Mouse (Mus musculus): ENCODE measurements around the gene Cox11. TPM values are rescaled to one million over a fixed set of nuclear protein-coding genes. Genes with fewer than 3 reads are reported as not detected.

Cox11 gene
- polyA plus RNA-seq, 1 experiment from 2014 or later = 37.0 TPM

- no peak overlapping the region for H3K9ac ChIP-seq
- H3K4me1 ChIP-seq = peaks cover 3% of the 10 kb centered on the region; the same call in 1 of the 2 replicates
- H3K36me3 ChIP-seq = no peaks in the 10 kb centered on the region
- no peak overlapping the region for H3K27ac ChIP-seq
- no peak overlapping the region for H3K4me2 ChIP-seq
- no peaks in the 10 kb centered on the region for H3K9me3 ChIP-seq
- 76% methylated on average over 2 of the region's 2 CpGs for WGBS
- no peaks in the 10 kb centered on the region for H3K27me3 ChIP-seq (replicated peaks)
- ATAC-seq (ENCODE audit: insufficient read depth, low FRiP score, low read depth) = no peak
- no peak overlapping the region for H3K4me3 ChIP-seq (replicated peaks)
Measured at GRCm38 (mm10) chr11:90632480-90632879, 5.5 kb upstream of the Cox11 start.

- H3K4me3 ChIP-seq (replicated peaks) = no peak overlapping the region
- WGBS = 93% methylated on average over 3 of the region's 3 CpGs
- H3K36me3 ChIP-seq = no peaks in the 10 kb centered on the region
- H3K27me3 ChIP-seq (replicated peaks) = no peaks in the 10 kb centered on the region
- no peak overlapping the region for H3K4me2 ChIP-seq
- peaks cover 5% of the 10 kb centered on the region; the same call in 1 of the 2 replicates for H3K4me1 ChIP-seq
- no peak overlapping the region for H3K27ac ChIP-seq
- no peaks in the 10 kb centered on the region for H3K9me3 ChIP-seq
- no peak overlapping the region for H3K9ac ChIP-seq
- no peak for ATAC-seq (ENCODE audit: insufficient read depth, low FRiP score, low read depth)
Measured at GRCm38 (mm10) chr11:90634661-90635060, 3.3 kb upstream of the Cox11 start.

DNA sequence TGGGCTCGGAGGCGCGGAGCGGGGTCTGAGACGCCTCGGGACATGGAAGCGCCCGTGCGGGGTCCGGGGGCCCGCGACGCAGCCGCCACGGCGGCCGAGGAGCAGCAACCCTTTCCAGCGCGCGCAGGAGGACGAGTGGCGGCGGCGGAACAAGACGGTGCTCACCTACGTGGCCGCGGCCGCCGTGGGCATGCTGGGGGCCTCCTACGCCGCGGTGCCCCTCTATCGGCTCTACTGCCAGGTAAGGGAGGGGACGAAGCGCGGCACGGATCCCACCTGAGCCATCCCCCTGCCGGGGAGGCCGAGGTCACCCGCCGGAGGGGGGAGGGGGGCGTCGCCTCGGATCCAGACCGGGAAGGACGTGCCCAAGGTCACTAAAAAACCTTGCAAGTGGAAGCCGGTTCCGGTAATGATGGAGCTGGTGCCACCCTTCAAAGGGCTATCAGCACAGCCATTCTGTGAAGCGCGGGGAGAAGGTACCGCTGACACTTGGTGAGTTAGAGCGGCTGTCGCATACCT is 398 bp downstream of the Cox11 start:
- H3K4me1 ChIP-seq = peaks cover 8% of the 10 kb centered on the region; the same call in 1 of the 2 replicates
- H3K36me3 ChIP-seq = peaks cover 6% of the 10 kb centered on the region
- peak overlapping the region; percentile 98 for H3K4me3 ChIP-seq (replicated peaks)
- H3K4me2 ChIP-seq = peak overlapping the region; percentile 66
- H3K27ac ChIP-seq = peak overlapping the region; percentile 94
- peak; percentile 64 for ATAC-seq (ENCODE audit: insufficient read depth, low FRiP score, low read depth)
- H3K27me3 ChIP-seq (replicated peaks) = no peaks in the 10 kb centered on the region
- peak overlapping the region; percentile 86 for H3K9ac ChIP-seq
- under 1% methylated on average over 53 of the region's 54 CpGs for WGBS
- no peaks in the 10 kb centered on the region for H3K9me3 ChIP-seq

- ATAC-seq (ENCODE audit: insufficient read depth, low FRiP score, low read depth) = no peak
- H3K36me3 ChIP-seq = peaks cover 33% of the 10 kb centered on the region
Measured at GRCm38 (mm10) chr11:90649777-90650176, 11.8 kb downstream of the Cox11 start.

DNA sequence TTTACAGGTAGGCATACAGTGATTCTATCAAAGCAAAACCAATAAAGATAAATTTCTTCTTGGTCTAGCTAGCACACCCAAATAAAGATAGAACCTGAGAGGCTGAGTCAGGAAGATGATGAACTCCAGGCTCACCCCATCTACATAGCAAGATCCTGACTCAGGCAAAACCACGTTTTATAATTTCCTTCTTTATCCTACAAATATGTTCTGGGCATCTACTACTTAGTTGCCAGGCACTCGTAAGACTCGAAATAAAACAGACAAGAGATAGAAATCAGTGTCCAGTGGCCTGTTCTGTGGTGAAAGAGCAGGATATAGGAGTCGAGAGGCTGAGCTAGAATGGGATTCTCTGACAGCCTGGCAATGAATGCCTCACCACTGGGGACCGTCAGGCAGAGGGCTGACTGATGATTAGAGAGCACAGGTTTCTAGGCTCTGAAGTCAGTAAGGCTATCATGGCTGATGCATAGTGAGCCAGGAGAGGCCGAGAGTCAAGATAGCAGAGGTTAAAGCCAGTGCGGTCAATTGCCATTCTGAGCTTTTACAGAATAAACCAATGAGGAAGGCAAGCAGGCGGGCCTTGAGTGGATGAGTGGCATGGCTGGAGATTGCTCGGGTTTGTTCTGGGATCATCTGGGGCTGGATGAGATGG is 12.4 kb downstream of the Cox11 start:
- Histone ChIP-seq H3K9ac (no peak overlapping the region), H3K4me1 (no peaks in the 10 kb centered on the region), H3K4me3 (replicated peaks) (no peak overlapping the region), H3K4me2 (no peak overlapping the region), H3K9me3 (no peaks in the 10 kb centered on the region), H3K36me3 (peaks cover 28% of the 10 kb centered on the region), H3K27me3 (replicated peaks) (no peaks in the 10 kb centered on the region), H3K27ac (no peak overlapping the region)
- WGBS = 79% methylated on average over 9 of the region's 9 CpGs
- ATAC-seq (ENCODE audit: insufficient read depth, low FRiP score, low read depth) = no peak

More at GRCm38 (mm10) chr11:90649777-90650176, 11.8 kb downstream of the Cox11 start:
- H3K4me2 ChIP-seq = no peak overlapping the region
- H3K4me3 ChIP-seq (replicated peaks) = no peak overlapping the region
- no peak overlapping the region for H3K9ac ChIP-seq
- 86% methylated on average over 6 of the region's 6 CpGs for WGBS
- no peaks in the 10 kb centered on the region for H3K4me1 ChIP-seq
- H3K9me3 ChIP-seq = no peaks in the 10 kb centered on the region
- no peak overlapping the region for H3K27ac ChIP-seq
- no peaks in the 10 kb centered on the region for H3K27me3 ChIP-seq (replicated peaks)

DNA sequence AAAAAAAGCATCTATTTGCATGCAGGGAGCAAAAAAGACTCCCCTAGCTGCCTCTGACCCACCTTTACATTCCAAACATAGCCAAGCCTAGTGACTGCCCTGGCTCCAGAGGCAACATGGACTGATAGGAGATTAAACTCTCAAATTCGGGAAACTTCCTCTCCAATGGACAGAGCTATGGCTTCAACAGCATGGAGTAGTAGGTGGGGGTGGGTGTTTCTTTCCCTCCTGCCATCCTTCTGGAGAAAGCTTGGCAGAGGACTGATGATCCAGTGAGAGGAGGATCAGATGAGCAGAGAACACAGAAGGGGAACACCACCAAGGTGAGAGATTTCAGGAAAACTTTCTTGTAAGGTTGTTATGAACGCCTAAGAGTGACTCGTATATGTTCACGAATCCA is 14.6 kb downstream of the Cox11 start:
- H3K36me3 ChIP-seq = peaks cover 30% of the 10 kb centered on the region
- no peaks in the 10 kb centered on the region for H3K9me3 ChIP-seq
- H3K27ac ChIP-seq = no peak overlapping the region
- no peak overlapping the region for H3K9ac ChIP-seq
- no peak overlapping the region for H3K4me2 ChIP-seq
- H3K4me1 ChIP-seq = no peaks in the 10 kb centered on the region
- 82% methylated on average over 4 of the region's 4 CpGs for WGBS
- H3K27me3 ChIP-seq (replicated peaks) = no peaks in the 10 kb centered on the region
- no peak for ATAC-seq (ENCODE audit: insufficient read depth, low FRiP score, low read depth)
- H3K4me3 ChIP-seq (replicated peaks) = no peak overlapping the region

- 83% methylated on average over 12 of the region's 12 CpGs for whole genome bisulfite sequencing
- Histone ChIP-seq H3K9ac (no peak overlapping the region), H3K9me3 (no peaks in the 10 kb centered on the region), H3K4me1 (no peaks in the 10 kb centered on the region), H3K27ac (no peak overlapping the region), H3K4me2 (no peak overlapping the region), H3K36me3 (peaks cover 20% of the 10 kb centered on the region), H3K27me3 (replicated peaks) (no peaks in the 10 kb centered on the region), H3K4me3 (replicated peaks) (no peak overlapping the region)
- no peak for ATAC-seq (ENCODE audit: insufficient read depth, low FRiP score, low read depth)
Measured at GRCm38 (mm10) chr11:90657527-90657926, 19.6 kb downstream of the Cox11 start.

DNA sequence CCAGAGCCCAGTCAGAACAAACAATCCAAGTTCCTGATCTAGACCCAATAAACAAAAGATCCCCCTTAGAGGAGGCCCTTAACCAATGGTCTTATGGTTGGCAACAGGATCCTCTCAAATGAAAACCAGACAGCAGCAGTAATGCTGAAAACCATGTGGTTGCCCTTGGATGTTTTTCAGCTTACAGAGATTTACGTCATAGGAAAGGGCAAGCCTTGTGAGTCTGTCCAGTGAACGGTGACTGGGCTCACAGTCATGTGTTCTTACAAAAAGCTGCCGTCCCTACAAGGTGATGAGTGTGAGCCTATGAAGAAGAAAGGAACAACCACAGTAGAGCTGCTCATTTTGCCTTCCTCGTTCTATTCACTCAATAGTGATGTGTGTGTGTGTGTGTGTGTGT is 22.7 kb downstream of the Cox11 start:
- WGBS = 82% methylated on average over 4 of the region's 4 CpGs

DNA sequence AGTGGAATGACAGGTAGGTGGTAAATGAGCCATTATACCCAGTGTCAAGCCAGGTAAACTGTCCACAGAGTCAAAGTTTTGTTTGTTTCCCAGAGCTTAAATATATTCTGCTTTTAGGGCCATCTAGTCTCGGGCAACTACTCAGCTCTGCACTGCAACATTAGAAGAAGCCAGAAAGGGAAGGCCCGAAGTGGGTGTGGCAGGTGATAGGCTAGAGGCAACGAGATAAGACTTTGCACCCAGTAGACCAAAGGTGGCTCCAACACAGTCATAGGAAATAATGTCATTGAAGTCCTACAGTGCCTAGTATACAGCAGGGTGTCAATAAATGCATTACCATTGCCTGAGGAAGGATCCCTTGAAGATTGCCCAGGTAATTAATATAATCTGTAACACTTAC is 25.1 kb downstream of the Cox11 start:
- H3K27ac ChIP-seq = no peak overlapping the region
- ATAC-seq (ENCODE audit: insufficient read depth, low FRiP score, low read depth) = peak; percentile 72; the same call in 1 of the 2 replicates

More for the DNA sequence above, 22.7 kb downstream of the Cox11 start:
- Histone ChIP-seq H3K36me3 (peaks cover 16% of the 10 kb centered on the region), H3K27me3 (replicated peaks) (no peaks in the 10 kb centered on the region), H3K4me3 (replicated peaks) (no peak overlapping the region), H3K4me1 (peaks cover 21% of the 10 kb centered on the region), H3K27ac (no peak overlapping the region), H3K9me3 (no peaks in the 10 kb centered on the region), H3K9ac (no peak overlapping the region), H3K4me2 (no peak overlapping the region)
- no peak for ATAC-seq (ENCODE audit: insufficient read depth, low FRiP score, low read depth)

GRCm38 (mm10) chr11:90663618-90664297 is 25.8 kb downstream of the Cox11 start:
- Histone ChIP-seq H3K4me1 (peaks cover 32% of the 10 kb centered on the region), H3K4me3 (replicated peaks) (no peak overlapping the region), H3K4me2 (no peak overlapping the region), H3K9ac (no peak overlapping the region), H3K36me3 (peaks cover 7% of the 10 kb centered on the region; the same call in 1 of the 2 replicates), H3K27me3 (replicated peaks) (no peaks in the 10 kb centered on the region), H3K9me3 (no peaks in the 10 kb centered on the region), H3K27ac (peak overlapping the region; percentile 82)
- no peak for ATAC-seq (ENCODE audit: insufficient read depth, low FRiP score, low read depth)
- 44% methylated on average over 5 of the region's 5 CpGs for WGBS

More for the DNA sequence above, 25.1 kb downstream of the Cox11 start:
- 45% methylated on average over 3 of the region's 3 CpGs for WGBS
- Histone ChIP-seq H3K36me3 (peaks cover 7% of the 10 kb centered on the region; the same call in 1 of the 2 replicates), H3K4me2 (no peak overlapping the region), H3K27me3 (replicated peaks) (no peaks in the 10 kb centered on the region), H3K4me3 (replicated peaks) (no peak overlapping the region), H3K9ac (no peak overlapping the region), H3K4me1 (peaks cover 32% of the 10 kb centered on the region), H3K9me3 (no peaks in the 10 kb centered on the region)

DNA sequence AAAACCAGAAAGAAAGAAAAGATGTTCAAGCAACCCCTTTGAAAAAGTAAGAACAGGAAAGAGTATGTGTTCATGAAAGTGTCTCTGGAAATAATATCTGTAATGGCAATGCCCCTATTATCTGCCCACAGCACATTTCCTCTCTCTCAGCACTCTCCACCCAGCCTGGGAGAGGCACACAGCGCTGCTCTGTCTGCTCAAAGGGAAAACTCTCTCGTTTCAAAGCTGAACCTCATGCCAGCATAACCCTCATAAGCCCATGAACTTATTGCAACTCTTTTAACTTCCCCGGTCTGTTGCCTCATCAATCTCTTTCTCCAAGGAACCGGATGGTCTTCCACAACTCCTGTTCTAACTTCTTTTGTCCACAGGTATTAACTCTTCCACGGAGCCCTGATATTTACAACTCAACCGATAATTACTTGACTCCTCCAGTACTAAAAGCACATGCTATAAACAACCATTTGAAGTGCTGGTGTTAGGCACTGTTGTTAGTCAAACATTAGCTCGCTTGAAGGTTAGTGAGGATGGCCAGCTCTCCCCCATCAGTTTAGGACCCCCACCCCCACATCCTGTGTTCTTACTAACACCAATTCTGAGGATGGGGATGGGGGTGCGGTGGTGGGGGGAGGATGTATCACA is 26.5 kb downstream of the Cox11 start:
- H3K27ac ChIP-seq = peak overlapping the region; percentile 82
- H3K9me3 ChIP-seq = no peaks in the 10 kb centered on the region
- peak overlapping the region; percentile 29; the same call in 1 of the 2 replicates for H3K4me2 ChIP-seq
- peaks cover 32% of the 10 kb centered on the region for H3K4me1 ChIP-seq
- no peak overlapping the region for H3K4me3 ChIP-seq (replicated peaks)
- H3K36me3 ChIP-seq = peaks cover 7% of the 10 kb centered on the region; the same call in 1 of the 2 replicates
- H3K27me3 ChIP-seq (replicated peaks) = no peaks in the 10 kb centered on the region
- ATAC-seq (ENCODE audit: insufficient read depth, low FRiP score, low read depth) = peak; percentile 85
- no peak overlapping the region for H3K9ac ChIP-seq
- WGBS = 7% methylated on average over 8 of the region's 8 CpGs
